Mouse (Mus musculus) megakaryocyte, embryonic 14.5 days (primary cell): ENCODE measurements around the gene Olfr545.

Source experiments
- FLI1 ChIP-seq: IDR thresholded peaks from 2 replicates; pipeline ENCODE4 v1.6.1; 2012; ENCODE audit warnings: low read length, inconsistent platforms, mixed read lengths
- GATA1 ChIP-seq: IDR thresholded peaks from 3 replicates; pipeline ENCODE4 v1.6.1; 2012; ENCODE audit warnings: mixed read lengths, low read length, inconsistent platforms, borderline replicate concordance

- no peak for TF ChIP-seq GATA1
- no peak for TF ChIP-seq FLI1
These were observed 19.9 kb downstream of the Olfr545 start for GRCm38 (mm10) chr7:102479368-102480078.
